Mouse (Mus musculus) retina, postnatal 7 days (tissue): Measurements from ENCODE around the gene Cpa1.
A peak's percentile ranks its signal among the peaks of the same experiment; 100 is the strongest.

Experiments
- DNase-seq: peaks from one replicate; pipeline ENCODE4 v3.0.0-alpha.2; 2012; ENCODE audit warnings: low read depth, low spot score

The Cpa1 gene

DNA sequence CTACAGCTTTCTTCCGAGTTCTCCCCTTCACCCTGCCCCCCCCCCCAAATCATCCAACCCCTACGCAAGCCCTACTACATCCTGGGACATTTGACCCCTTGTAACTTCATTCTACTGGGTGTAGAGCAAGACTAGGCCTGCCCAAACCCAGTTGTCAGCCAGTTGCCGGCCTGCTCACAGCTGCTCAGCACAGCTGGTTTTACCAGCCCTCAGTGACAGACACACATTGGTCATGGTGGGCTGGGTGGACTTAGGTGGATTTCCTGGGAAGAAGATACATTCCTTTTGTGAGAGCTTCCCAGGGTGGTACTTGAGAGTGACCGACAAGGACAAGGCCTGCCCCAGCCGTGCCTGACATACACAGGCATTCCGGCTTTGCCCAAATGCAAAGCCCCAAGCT lies 18.0 kb upstream of the Cpa1 start:
- DNase-seq: no peak

DNA sequence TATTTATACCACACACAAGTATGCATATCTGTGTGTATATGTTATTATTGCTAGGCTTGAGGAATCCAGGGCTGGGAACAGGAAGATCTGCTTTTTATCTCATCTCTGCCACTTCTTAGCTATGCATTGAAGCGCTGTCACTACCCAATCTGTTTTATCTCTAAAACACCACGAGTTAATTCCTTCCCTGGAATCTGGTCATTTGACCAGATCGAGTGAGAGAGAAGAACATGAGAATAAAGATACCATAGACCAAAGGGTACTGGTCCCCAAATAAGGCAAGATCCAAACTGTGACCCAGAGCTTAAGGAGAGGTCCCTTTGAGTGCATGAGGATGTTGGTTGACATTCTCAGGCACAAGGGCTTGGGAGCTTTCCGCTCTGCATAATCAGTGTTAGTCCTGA lies 17.0 kb upstream of the Cpa1 start:
- no peak for DNase-seq

DNA sequence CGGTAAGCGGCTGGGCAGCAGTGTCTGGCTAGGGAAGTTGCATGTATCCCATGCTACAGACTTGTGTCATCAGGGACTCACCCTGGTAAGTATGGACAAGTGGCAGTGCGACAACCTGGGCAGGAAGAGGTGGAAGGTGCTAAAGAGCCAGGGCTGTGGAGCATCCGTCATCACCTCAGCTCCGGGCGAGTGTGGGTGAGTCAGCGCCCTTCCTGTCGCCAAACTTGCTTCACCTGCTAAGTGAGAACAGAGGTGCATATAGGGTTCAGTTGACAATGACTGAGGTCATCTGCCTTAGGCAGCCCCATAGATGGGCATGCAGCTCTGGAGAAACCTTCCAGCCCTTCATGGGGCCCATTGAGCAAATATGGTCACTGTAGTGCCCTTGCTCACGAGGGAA lies 14.3 kb upstream of the Cpa1 start:
- no peak for DNase-seq

DNA sequence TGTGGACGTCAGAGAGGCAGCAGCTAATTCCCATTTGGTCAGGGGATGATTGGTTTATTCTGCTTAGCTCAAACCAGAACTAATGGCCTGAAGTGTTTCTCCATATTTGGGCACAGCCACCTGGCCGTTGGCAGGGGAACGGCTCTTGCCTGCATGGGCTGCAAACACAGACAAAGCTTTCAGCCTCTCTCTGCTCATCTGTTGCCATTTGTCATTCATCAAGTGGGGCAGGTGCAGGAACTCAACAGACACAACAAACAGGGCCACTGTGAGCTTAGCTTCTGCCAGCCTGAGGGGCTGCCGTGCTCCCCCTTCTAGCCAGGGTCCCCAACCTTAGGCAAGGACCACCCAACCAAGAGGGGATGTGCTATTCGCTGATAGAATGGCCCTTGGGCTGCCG lies 10.9 kb upstream of the Cpa1 start:
- peak; percentile 9 for DNase-seq

DNA sequence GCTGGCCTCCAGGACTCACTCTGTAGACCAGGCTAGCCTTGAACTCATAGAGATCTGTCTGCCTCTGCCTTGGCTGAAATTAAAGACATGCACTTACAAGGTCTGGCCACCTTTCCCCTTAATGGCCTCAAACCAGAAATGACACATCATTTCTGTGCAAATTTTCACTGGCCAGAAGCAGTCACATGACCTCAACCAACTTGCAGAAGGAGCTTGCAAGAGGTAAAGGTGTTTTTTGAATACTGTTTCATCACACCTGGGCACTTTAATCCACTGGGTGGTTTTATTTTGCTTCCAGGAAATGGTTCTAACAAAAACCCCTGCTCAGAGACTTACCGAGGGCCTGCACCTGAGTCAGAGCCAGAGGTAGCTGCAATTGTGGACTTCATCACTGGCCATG lies 9.0 kb upstream of the Cpa1 start:
- DNase-seq: no peak

DNA sequence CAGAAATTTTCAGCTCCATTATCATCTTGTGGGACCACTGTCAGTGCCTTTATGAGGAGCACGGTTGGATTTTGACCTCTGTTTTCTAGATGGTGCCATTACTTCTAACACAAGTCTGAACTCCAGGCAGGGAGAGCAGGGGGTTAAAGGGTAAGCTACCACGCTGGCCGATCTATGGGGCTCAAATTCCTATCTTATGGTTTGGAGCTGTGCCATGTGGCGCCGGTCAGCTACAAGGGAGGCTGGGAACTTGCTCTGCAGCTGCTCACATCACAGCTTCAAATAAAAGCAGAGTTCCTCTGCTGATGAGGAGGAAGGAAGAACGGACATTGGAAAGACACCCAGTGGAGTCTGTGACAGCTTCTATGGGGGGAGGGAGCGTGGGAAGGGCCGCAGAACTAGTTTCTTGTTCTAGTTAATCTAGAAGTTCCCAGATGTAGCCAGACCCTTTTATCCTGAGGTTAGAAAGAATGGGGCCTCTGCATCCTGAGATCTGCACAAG lies 3.6 kb upstream of the Cpa1 start:
- no peak for DNase-seq

DNA sequence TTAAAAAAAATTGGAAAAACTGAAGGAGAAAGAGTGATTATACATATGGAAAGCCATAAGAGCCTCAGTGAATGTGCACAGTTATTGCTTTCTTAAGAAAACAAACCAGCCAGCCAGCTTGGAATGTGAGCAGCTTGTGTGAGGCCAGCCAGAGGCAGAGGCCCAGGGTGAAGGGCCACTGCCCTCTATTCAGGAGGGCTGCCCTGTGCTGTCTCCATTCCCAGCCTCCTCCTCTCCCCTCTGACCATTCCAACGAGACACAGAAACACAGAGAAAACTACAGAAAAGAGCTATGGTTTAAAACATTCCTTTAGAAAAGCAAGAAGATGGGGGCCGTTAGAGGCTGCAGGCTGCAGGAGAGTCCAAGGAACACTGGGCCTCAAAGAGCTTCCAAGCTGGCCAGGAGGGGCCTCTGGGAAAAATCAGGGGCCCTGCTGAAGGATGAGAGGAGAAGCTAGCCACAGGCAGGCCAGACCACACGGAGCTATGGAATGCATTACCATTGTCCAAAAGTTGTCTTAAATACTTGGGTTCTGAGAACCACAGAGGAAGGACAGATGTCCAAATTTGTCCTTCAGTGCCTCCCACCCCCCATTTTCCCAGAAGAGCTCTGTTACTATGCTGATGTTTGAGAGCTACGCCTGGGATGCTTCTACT lies 2.7 kb upstream of the Cpa1 start:
- DNase-seq: no peak

DNA sequence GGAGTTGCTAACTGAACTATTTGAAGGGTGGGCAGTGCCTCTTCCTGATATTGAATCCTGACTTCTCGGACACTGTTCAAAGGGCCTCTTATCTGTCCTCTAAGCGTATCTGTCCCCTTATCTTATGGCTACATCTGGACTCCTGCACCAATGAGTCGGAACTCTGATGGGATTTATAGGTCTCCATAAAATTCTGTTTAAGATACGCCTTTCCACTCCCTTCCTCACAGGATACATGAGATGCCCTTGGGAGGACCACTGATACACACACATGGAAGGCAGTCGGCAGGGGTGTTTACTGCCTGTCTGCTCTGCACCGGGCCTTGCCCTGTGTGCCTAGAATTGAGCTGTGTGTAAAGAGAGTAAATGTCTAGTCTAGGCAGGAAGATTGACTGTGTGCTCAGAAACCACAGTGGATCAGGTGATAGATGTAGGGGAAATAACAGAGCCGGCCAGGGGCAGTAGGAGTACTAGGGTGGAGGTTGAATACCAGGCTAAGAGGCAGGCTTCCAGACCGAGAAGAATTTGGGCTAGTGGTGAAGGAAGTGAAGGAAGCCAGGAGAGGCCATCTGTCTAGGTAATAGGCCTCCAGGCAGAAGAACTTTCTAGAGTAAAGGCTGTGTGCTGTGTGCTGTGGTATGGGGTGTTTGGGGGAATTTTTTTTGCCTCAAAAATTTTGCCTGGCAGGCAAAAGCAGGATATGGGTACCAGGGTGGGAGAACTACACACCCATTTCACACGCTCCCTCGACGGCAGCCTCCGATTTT lies 4.9 kb downstream of the Cpa1 start:
- no peak for DNase-seq

DNA sequence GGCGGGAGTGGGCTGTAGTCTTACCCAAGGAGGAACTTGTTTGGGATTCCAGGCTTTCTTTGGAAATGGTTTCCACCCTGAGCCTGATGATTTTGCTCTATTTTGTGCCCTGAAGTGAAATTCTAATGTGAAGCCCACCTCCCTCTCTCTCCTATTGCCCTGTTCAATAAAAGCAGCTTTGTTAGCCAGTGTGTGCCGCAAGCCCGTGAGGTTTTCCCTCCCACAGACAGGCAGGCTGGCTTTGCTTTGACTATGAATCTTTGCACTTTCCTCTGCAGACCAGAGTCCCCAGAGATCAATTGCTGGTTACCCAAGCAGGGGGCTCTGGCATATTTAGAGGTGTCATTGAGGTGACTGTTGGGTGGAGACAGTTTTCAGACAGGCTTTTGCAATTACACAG lies 5.4 kb downstream of the Cpa1 start:
- no peak for DNase-seq

DNA sequence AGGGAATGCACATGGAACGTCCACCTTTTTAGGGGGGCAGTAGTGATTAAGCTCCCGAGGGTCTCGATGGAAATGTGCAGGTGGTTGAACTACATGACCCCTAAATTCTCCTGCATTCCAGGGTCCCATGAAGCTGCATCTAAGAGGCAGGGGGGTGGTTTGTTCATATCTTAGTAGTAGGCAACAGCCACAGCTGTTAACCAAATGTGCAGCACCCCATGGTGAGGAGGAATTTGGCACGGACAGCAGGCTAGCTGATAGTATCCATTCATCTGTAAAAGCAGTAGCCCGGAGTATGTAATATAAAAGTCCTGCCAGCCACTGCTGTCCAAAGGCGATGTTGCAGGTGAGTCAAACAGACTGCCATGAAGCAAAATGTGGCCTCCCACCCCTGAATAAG lies 6.4 kb downstream of the Cpa1 start:
- DNase-seq: no peak

DNA sequence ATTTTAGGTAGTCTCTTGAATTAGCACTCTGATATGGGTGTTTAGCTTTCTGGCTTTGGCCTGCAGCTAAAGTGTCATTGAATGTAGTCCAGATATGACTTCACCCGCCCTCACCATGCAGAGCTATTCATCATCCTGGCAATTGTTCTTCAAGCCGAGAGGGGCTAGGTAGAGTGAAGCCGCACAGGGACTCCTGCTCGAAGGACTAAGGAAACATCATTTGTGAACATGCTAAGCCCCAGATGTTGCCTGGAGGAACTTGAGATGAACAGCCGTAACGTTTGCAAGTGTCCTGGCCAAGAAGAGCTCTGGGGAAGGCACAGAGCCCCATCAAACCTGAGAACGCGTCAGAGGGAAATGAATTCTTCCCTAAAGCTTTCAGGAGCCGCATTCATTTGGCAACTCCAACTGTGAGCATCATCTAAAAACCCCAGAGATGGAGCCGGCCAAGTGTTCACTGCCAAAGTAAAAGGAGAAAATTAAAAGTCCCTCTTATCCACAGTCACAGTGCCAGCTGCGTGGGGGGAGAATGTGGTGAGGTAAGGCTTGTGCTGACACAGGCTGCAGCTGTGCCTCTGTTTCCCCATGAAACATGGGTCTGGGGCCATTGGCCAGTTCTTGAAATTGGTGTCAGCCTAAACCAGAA lies 10.8 kb downstream of the Cpa1 start:
- no peak for DNase-seq

DNA sequence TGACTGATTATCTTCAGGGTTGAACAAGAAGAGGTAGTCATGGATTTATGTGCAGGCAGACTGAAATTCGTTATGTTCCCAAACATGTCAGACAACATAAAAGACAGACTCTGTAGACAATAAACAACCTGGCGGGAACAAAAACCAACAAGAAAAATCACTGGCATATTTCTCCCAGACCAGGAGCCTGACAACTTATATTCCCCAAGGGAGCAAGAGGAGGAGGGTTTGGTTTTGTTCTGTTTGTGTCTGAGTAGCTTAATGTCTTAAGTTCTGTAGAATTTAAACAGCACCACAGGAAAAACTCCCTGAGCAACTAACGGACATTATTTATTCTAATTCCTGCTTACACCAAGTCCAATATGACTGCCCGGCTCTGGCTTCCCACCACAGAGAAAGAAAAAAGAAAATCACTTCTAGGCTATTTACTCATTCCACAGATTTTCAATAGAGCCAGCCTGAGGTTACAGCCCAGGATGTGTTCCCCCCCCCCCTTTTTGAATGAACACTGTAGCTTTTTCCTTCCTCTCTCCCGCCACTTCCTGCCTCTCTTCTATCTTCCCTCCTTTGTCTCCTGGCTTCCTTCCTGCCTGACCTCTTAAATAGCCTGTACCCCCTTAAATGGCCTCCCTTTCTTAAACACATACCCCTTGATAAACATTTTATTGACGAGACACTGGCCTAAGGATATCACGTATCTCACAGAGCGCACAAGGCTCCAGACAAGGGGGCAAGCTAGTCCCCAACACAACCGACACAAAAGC lies 13.6 kb downstream of the Cpa1 start:
- DNase-seq: no peak

DNA sequence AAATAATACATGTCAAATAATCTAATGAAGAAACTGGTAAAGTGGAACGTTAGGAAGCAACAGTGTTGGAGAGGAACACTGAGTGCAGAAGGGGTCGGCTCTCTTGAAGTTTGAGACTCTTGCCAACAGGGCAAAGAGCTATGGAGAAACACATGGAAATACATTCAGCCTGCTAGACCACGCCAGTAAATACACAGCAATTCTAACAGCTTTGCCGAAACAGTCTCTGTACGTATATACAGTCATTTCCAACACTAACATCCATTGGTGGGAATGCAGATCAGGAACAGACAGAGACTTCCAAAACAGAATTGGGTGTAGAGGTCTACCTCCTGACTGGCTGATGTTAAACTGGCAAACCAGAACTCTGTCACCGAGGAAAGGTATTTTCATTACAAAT lies 14.5 kb downstream of the Cpa1 start:
- DNase-seq: no peak

DNA sequence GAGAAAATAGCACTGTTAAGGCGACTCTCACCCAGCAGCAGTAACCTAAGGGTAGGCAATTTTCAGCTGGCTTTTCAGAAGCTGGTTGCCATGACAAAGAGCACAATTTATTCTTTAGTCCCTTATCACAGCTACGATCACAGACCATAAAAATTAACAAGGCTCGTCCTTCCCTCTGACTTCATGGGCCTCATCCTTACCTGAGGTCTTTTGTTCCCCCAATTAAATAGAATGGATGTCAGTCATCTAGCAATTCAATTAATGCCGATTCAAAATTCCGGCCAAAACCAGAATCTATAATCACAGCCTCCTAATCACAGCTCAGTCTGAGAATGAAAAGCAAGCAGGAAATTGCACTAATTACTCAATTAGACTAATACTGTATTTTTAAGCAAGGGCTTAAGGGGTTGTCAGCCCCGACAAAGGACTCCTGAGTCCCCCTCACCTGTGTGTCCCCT lies 15.4 kb downstream of the Cpa1 start:
- DNase-seq: no peak

DNA sequence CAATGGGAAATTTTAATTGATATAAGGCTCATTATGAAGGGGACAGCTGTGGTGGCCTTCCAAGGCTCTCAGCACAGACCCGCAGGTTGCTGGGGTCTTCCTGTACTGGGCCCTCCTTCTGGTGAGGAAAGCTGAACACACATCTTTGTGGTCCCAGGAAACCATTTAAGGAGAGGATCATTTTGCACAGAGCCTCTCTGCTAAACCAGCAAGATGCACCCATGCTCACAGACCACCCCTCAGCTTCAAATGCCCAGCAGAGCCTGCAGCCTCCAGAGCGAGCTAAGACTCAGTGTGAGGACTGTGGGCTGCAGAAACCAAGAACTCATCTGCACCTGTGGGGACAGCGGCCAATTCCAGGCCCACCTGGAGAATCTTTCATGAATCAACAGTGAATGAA lies 15.9 kb downstream of the Cpa1 start:
- DNase-seq: no peak

DNA sequence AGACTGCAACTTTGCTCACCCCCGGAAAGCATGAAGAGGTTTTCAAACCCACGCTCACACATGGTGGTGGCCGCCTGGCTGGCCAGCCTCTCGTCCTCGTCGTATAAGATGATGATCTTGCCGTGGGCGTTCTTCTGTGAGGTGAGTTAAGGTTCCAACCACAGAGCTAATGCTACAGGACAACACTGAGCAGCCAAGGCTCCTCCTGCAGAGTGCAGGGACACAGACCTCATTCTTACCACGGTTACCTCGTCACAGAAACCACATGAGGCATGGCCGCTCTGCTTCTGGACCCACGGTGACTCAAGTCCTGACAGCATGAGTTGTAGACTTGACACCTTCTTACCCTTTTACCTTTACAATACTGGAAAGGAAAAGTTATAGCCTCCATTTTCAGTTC lies 18.3 kb downstream of the Cpa1 start:
- no peak for DNase-seq

DNA sequence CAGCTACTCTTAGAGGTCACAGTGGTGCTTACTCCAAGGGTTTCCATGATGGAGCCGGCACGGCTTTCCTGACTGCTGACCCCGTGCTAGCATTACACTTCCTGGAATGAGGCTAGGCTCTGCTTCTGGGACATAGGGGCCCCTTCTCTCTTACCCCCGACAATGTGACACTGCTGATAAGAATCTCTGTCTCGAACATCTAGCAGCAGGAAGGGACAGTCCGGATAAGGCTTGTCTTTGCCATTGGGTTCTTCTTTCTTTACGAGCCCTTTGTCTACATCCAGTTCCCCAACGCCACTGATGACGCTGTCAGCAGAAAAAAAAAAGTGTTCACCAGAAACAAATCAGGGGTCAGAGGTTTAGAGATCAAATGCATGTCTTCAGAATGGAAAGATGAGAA lies 19.6 kb downstream of the Cpa1 start:
- no peak for DNase-seq

DNA sequence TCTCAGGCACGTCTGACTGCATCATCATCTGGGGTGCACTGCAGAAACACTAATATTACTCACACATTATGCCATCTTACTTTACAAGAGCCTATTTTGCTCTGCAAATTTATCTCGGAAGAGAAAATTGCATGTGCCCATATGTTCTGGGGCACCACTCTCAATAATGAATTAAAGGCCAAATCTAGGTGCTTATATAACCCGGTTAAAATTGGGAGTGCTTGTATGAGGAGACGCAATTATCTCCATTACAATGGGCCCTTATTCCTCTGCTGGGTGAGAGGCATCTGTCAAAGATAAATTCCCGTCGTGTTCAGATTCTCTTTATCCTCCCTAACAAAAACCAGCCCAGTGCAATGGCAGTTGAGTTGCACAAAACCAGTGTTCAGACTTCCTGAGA lies 25.8 kb downstream of the Cpa1 start:
- no peak for DNase-seq

DNA sequence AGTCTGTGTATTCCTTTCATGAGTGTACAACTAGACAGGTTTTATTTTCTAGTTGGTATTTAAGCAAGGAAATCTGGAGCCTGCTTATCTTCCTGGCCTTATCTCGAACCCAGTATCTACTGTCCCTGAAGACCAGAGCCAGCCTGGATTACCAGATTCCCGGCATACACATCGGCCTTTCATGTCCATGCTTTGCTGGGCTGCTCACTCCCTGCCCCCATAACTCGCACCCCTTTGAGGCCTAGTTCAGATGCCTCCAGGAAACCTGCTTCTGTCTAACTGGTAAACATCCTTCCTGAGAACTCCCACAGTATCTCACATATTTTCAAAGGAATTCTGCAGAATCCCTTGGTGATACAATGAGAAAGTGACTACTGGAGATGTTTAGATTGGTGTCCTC lies 26.3 kb downstream of the Cpa1 start:
- no peak for DNase-seq

DNA sequence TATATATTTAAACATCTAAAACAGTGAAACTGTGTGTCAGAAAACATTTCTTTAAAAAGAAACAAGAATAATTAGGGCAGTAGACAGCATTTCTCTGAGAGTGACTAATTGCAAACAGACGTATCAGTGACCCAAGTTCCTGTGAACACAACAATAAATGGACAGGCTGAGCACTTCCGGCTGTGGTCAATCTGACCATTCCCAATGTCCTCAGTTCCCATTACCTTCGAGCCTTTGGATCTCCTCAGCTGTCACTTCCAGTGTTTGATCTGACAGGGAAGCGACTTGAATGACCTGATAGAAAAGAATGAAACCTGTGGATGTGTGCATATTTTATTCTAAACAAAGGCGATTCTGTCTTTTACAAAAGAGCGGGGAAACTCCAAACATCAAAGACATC lies 27.0 kb downstream of the Cpa1 start:
- no peak for DNase-seq

DNA sequence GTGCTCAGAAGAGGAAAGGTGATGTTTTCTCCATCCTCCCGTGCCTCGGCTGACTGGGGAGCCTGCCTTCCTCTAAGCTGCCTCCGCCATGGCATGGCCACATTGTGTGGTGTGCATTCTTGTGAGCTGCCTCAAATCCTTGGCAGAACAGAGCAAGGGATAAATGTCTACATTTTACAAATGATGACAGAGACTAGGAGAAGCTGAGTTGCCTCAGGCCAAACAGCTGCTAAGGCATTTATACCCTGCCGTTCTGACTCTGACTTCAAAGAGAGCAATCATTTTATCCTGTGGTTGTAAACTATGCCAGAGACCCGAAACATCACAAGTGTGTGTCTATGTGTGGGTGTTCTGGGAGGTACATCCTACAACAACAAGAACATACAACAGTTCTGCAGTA lies 28.6 kb downstream of the Cpa1 start:
- DNase-seq: no peak

DNA sequence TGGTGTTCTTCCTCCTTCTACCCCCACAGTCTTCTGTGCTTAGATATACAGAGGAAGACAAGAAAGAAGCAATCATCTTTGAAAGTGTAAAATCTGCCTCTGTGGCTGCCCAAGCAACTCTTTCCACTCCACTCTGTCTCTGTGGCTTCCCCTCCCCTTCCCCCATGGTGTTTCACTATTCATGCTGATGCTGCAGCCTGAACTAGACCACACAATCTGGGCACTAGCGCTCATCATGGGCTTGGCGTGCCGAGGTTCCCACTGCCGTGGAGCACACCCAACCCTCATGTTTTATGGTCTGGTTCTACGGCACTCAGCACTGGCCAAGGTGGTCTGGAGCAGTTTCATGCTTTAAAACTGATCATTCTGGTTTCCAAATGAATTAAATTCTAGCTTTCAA lies 32.7 kb downstream of the Cpa1 start:
- DNase-seq: no peak
